Mouse (Mus musculus): Measurements from ENCODE around the gene Fzd10. TPM values are rescaled to one million over a fixed set of nuclear protein-coding genes. Genes with fewer than 3 reads are reported as not detected.

Gene Fzd10
- 12.4 and 15.1 TPM in 2 replicates for polyA plus RNA-seq (2012; rRNA removed)

DNA sequence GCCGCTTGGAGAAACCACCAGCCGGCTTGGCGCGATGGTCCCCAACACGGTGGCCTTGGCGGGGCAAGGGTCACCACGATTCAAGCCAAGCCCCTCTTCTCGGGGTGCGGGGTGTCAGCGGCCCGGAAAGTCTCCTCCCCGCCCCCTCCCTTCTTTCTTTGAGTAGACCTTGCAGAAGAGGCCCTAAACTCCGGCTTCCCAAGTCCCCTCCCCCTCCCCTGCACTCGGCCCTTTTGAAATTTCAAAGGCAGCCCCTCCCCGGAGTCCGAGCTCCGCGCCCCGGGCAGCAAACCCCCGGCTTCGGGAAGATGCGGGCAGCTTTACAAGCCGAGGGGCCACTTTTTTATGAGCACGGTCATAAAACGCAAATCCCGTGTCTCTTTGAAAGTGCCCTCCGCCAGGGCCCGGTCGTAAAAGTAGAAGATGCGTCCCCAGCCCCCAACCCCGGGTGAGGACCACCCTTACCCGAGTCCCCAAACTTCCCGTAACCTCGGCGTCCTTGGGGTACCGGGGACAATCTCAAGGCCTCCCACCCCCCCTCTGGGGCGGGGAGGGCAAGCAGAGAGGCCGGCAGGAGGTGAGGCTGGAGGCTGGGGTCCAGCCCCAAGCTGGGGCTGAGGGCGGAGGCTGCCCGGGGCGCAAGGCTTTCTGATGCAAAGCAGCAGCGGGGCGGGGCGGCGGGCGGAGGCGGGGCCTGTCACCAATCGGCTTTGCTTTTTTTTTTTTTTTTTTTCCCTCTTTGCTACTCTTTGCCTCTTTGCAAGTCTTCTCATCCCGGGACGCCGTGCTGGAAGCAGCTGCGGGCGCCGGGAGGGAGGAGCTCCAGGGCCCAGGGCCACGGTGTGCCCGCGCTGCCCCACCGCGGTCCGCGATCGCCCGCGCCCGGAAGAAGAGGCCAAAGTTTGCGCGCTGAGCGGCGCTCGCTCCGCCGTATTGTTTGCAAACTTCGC lies at the start of gene Fzd10:
Fzd10 (plus strand) TSS at position 773 of the 950 bp plus-strand sequence.

Other genes with a start within 250 kb of the Fzd10 start
- gene Tmem132d, start 167.8 kb upstream of the Fzd10 start, polyA plus RNA-seq (2012; rRNA removed) = 2.7 and 3.6 TPM in 2 replicates
- 0.16 and 0.23 TPM in 2 replicates for gene Piwil1, start 101.7 kb downstream of the Fzd10 start, polyA plus RNA-seq (2012; rRNA removed)